Mouse (Mus musculus) megakaryocyte, embryonic 14.5 days (primary cell): ENCODE results near the gene Igf1r.

ENCODE experiments used
- FLI1 ChIP-seq: IDR thresholded peaks from 2 replicates; pipeline ENCODE4 v1.6.1; 2012; ENCODE audit warnings: low read length, inconsistent platforms, mixed read lengths
- GATA1 ChIP-seq: IDR thresholded peaks from 3 replicates; pipeline ENCODE4 v1.6.1; 2012; ENCODE audit warnings: mixed read lengths, low read length, inconsistent platforms, borderline replicate concordance

- no peak for TF ChIP-seq FLI1
- TF ChIP-seq GATA1, result no peak
Measured at GRCm38 (mm10) chr7:67950815-67951531, 1.7 kb upstream of the Igf1r start.
